9 mouse cellular contexts compared by ENCODE assay signal in the genomic region with DNA sequence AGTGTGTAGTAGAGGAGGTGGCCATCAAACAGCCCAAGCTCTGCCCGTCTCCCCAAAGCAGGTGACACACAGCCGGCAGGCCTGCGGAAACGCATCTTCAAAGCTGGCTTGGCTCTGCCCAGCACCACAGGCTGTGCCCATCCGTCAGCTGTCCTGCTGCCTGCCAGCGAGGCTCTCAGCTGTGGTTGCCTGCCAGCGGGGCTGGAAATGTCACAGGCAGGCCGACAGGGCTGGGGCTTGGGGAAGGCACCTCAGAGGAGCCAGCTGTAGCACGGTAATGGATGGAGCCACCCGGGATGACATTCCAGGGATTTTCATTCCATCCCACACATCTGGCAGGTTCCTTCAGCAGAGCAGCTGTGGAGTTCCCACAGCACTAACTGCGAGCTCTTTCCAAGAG. TPM values are rescaled to one million over a fixed set of nuclear protein-coding genes. Genes with fewer than 3 reads are reported as not detected.
DNase-seq lines count a peak whose midpoint lies in the region; ATAC-seq and TF ChIP-seq lines count a peak whose summit lies in the region.
"Had no signal": no experiment of that assay in that cellular context is flagged by ENCODE, and none has a peak within 500 bp of the region (broad histone marks: within the 10 kb centered on the region; RNA-seq: fewer than 3 reads in every experiment).

No protein-coding gene starts in this region.

- TF ChIP-seq CTCF in intestine, postnatal 0 days (IDR thresholded peaks at IDR 0.05; ENCODE audit: low read depth), result no peak

- no peak overlapping the region for H3K9ac ChIP-seq in heart, embryonic 12.5 days
- H3K9ac ChIP-seq in intestine, postnatal 0 days (ENCODE audit: low read depth, low read length), result no peak overlapping the region

- H3K4me3 ChIP-seq in heart, embryonic 12.5 days, result no peak overlapping the region
- no peak overlapping the region for H3K4me3 ChIP-seq in intestine, postnatal 0 days (ENCODE audit: low read depth, low read length)

- H3K9me3 ChIP-seq in heart, embryonic 12.5 days (replicated peaks), result no peaks in the 10 kb centered on the region
- H3K9me3 ChIP-seq in intestine, postnatal 0 days (ENCODE audit: control insufficient read depth), result no peaks in the 10 kb centered on the region

- no peak overlapping the region for H3K4me2 ChIP-seq in heart, embryonic 12.5 days
- no peak overlapping the region for H3K4me2 ChIP-seq in intestine, postnatal 0 days (replicated peaks; ENCODE audit: low read depth)

- H3K36me3 ChIP-seq in heart, embryonic 12.5 days, result no peaks in the 10 kb centered on the region
- H3K36me3 ChIP-seq in intestine, postnatal 0 days (ENCODE audit: control insufficient read depth, insufficient read depth), result no peaks in the 10 kb centered on the region

- peaks cover 4% of the 10 kb centered on the region; the same call in 1 of the 2 replicates for H3K27me3 ChIP-seq in heart, embryonic 12.5 days (replicated peaks)
- no peaks in the 10 kb centered on the region; the same call in 1 of the 2 replicates for H3K27me3 ChIP-seq in intestine, postnatal 0 days (replicated peaks; ENCODE audit: control insufficient read depth, insufficient read depth, low read length)

- ATAC-seq in heart, embryonic 12.5 days (ENCODE audit: insufficient number of reproducible peaks, low FRiP score), result no peak
- ATAC-seq in intestine, postnatal 0 days, result no peak

- peak; percentile 21 for DNase-seq in heart, adult 8-10 months (ENCODE audit: low spot score)
- DNase-seq in right cerebral cortex, postnatal 10 days (ENCODE audit: low spot score in 2 of 2), result peak; percentile 30 to 38
- no peak for DNase-seq in right cerebral cortex, postnatal 25 days
- peak; percentile 69 to 72 for DNase-seq in gastrocnemius, postnatal 36 days
- no peak for DNase-seq in urinary bladder, postnatal 36 days (ENCODE audit: low spot score in 2 of 2)
- DNase-seq: kidney, postnatal 10 days had no signal

- H3K27ac ChIP-seq in heart, embryonic 12.5 days (ENCODE audit: poor library complexity, severe bottlenecking), result no peak overlapping the region
- H3K27ac ChIP-seq in intestine, postnatal 0 days (ENCODE audit: low read depth, low read length), result no peak overlapping the region
- H3K27ac ChIP-seq: macrophage had no signal

- 55% methylated on average over 11 of the region's 11 CpGs for WGBS in heart, embryonic 12.5 days
- WGBS in intestine, postnatal 0 days, result 63% methylated on average over 11 of the region's 11 CpGs

- intact Hi-C loops in gastrocnemius, postnatal 36 days (cut with DNase I), result no loop called here

- no peaks in the 10 kb centered on the region for H3K4me1 ChIP-seq in heart, embryonic 12.5 days (replicated peaks)
- H3K4me1 ChIP-seq in intestine, postnatal 0 days (replicated peaks; ENCODE audit: control insufficient read depth, insufficient read depth, low read length), result no peaks in the 10 kb centered on the region

RNA-seq across cellular contexts. Expression of gene Habp2, which starts 13.9 kb away (rescaled TPM):
- total RNA-seq in heart, adult 8-10 months (2022), result not detected
- polyA plus RNA-seq in heart, embryonic 12.5 days (2016; fragmentation: Nextera tagmentation; extraction: Ambion mirVana), result 1.1 and 1.9 TPM in 2 replicates
- total RNA-seq in gastrocnemius, postnatal 36 days (2021), result not detected
- polyA plus RNA-seq in intestine, postnatal 0 days (2015; fragmentation: Nextera tagmentation; extraction: Ambion mirVana), result 1.1 and 1.5 TPM in 2 replicates
- polyA plus RNA-seq: macrophage had no signal

Comparison
In these comparisons a context has a peak if more than half of its experiments do, and no peak if none do; other contexts are left out.
1. DNase-seq: peak in heart, adult 8-10 months (single experiment), right cerebral cortex, postnatal 10 days (2 of 2) and gastrocnemius, postnatal 36 days (2 of 2); none in right cerebral cortex, postnatal 25 days (single experiment) and urinary bladder, postnatal 36 days (0 of 2).